Mouse (Mus musculus) testis, postnatal 14 days (tissue): ENCODE data around the gene Mrm3.
"Not testable (repeated sequence)": the region's sequence is repeated elsewhere in the genome, so short reads cannot be mapped to it uniquely, and the experiment has no call there.

Source experiments
- DNase-seq: peaks from one replicate; pipeline ENCODE4 v3.0.0; 2021; ENCODE audit warnings: low spot score

Mrm3 gene

GRCm38 (mm10) chr11:76242901-76243810 lies at the start of gene Mrm3, which contains the start of gene Glod4:
Gene Mrm3 (plus strand): TSS chr11:76243715.
Gene Glod4 (minus strand): TSS chr11:76243725.
- peak; percentile 91 for DNase-seq

- no peak for DNase-seq
Observed at GRCm38 (mm10) chr11:76196275-76196976, 47.1 kb upstream of the Mrm3 start.

GRCm38 (mm10) chr11:76196977-76197469 lies 46.5 kb upstream of the Mrm3 start:
- DNase-seq: no peak

- DNase-seq: peak; percentile 73
Observed at GRCm38 (mm10) chr11:76201761-76202674, 41.5 kb upstream of the Mrm3 start.

GRCm38 (mm10) chr11:76206793-76207192 lies 36.7 kb upstream of the Mrm3 start:
- DNase-seq: no peak

GRCm38 (mm10) chr11:76210228-76210985 lies 33.1 kb upstream of the Mrm3 start:
- no peak for DNase-seq

GRCm38 (mm10) chr11:76211595-76211994 lies 31.9 kb upstream of the Mrm3 start:
- not testable (repeated sequence) for DNase-seq

GRCm38 (mm10) chr11:76213841-76214240 lies 29.7 kb upstream of the Mrm3 start:
- DNase-seq: no peak

- DNase-seq: no peak
Observed at GRCm38 (mm10) chr11:76215011-76215410, 28.5 kb upstream of the Mrm3 start.

- DNase-seq: no peak
Observed at GRCm38 (mm10) chr11:76216049-76216540, 27.4 kb upstream of the Mrm3 start.

- DNase-seq: peak; percentile 36
Observed at GRCm38 (mm10) chr11:76216681-76217389, 26.7 kb upstream of the Mrm3 start.

- DNase-seq: peak; percentile 95
Observed at GRCm38 (mm10) chr11:76217390-76217800, 26.1 kb upstream of the Mrm3 start, which contains the start of the genes Dbil5 and Gemin4. Gene Dbil5 (plus strand): TSS chr11:76217608. Gene Gemin4 (minus strand): TSS chr11:76217664.

GRCm38 (mm10) chr11:76224631-76225030 lies 18.9 kb upstream of the Mrm3 start:
- no peak for DNase-seq

GRCm38 (mm10) chr11:76225051-76225450 lies 18.5 kb upstream of the Mrm3 start:
- no peak for DNase-seq

- DNase-seq: no peak
Observed at GRCm38 (mm10) chr11:76236136-76236535, 7.4 kb upstream of the Mrm3 start.

GRCm38 (mm10) chr11:76239750-76240149 lies 3.8 kb upstream of the Mrm3 start:
- DNase-seq: no peak

GRCm38 (mm10) chr11:76243811-76244546 lies 464 bp downstream of the Mrm3 start:
- no peak for DNase-seq

- no peak for DNase-seq
Observed at GRCm38 (mm10) chr11:76246439-76246838, 2.9 kb downstream of the Mrm3 start.

GRCm38 (mm10) chr11:76247239-76247638 lies 3.7 kb downstream of the Mrm3 start:
- DNase-seq: no peak
